Mouse (Mus musculus) G1E (cell line): ENCODE data around the gene Pcbp3.

Experiments used
- CTCF ChIP-seq: IDR thresholded peaks from 2 replicates; pipeline ENCODE4 v1.5.1; 2012; ENCODE audit warnings: low read depth, low read length, inconsistent platforms, mixed read lengths
- GATA1 ChIP-seq: IDR thresholded peaks from 2 replicates; pipeline ENCODE4 v1.6.1; 2012; ENCODE audit warnings: borderline replicate concordance, low read length, inconsistent platforms, mixed read lengths
- TAL1 ChIP-seq: conservative IDR thresholded peaks from 2 replicates; pipeline ENCODE4 v1.6.1; 2012; ENCODE audit warnings: low read depth, low read length, inconsistent platforms, mixed read lengths

DNA sequence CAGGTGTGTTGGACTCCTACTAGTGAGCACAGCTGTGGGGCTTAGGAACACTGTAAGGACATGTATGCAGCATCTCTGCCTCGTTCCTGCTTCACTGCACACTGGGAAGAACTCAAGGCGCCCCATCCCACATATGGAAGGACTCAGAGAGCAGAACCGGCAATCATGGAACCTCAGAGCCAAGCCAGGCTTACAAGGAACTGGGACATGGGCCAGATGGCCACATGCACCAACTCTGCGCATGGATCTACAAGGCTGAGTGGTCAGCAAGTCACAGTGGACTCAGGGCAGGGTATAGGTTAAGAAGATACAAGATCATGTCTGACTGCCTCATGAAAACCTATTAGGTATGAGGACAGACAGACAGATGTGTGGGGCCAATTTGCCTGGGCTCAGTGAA is 171.8 kb downstream of the Pcbp3 start:
- TF ChIP-seq CTCF (no peak), TAL1 (no peak), GATA1 (no peak)
